Mouse (Mus musculus): ENCODE measurements around the gene Foxp4. TPM values are rescaled to one million over a fixed set of nuclear protein-coding genes. Genes with fewer than 3 reads are reported as not detected.
"Not testable (repeated sequence)": the region's sequence is repeated elsewhere in the genome, so short reads cannot be mapped to it uniquely, and the experiment has no call there.

Foxp4 gene
- polyA plus RNA-seq, 1 experiment from 2014 or later, result 21.1 TPM

- no peak overlapping the region for H3K27ac ChIP-seq (ENCODE audit: low read depth, low read length)
- ATAC-seq (replicated peaks; ENCODE audit: insufficient number of reproducible peaks, low FRiP score, low TSS enrichment), result no peak
- peaks cover 6% of the 10 kb centered on the region; the same call in 1 of the 2 replicates for H3K4me1 ChIP-seq (ENCODE audit: control insufficient read depth, insufficient read depth, low read length)
- H3K4me2 ChIP-seq, result no peak overlapping the region
- H3K27me3 ChIP-seq (ENCODE audit: control insufficient read depth, insufficient read depth, low read length), result no peaks in the 10 kb centered on the region
- H3K4me3 ChIP-seq (ENCODE audit: low read depth, low read length), result no peak overlapping the region
- WGBS (ENCODE audit: insufficient replicate concordance), result 56% methylated on average over 10 of the region's 10 CpGs
- peaks cover 12% of the 10 kb centered on the region for H3K36me3 ChIP-seq (ENCODE audit: control insufficient read depth, insufficient read depth, low read length)
- H3K9me3 ChIP-seq (replicated peaks; ENCODE audit: control insufficient read depth, low read length), result no peaks in the 10 kb centered on the region
- no peak overlapping the region for H3K9ac ChIP-seq (ENCODE audit: low read depth, low read length)
Observed at GRCm38 (mm10) chr17:47866037-47866436, 58.4 kb downstream of the Foxp4 start.

GRCm38 (mm10) chr17:47864496-47864895, 59.9 kb downstream of the Foxp4 start:
- H3K27ac ChIP-seq (ENCODE audit: low read depth, low read length), result no peak overlapping the region
- peaks cover 3% of the 10 kb centered on the region; the same call in 1 of the 2 replicates for H3K36me3 ChIP-seq (ENCODE audit: control insufficient read depth, insufficient read depth, low read length)
- H3K9me3 ChIP-seq (replicated peaks; ENCODE audit: control insufficient read depth, low read length), result no peaks in the 10 kb centered on the region
- WGBS (ENCODE audit: insufficient replicate concordance), result 3% methylated on average over 17 of the region's 17 CpGs
- peak; percentile 20; the same call in 1 of the 2 replicates for ATAC-seq (replicated peaks; ENCODE audit: insufficient number of reproducible peaks, low FRiP score, low TSS enrichment)
- H3K27me3 ChIP-seq (ENCODE audit: control insufficient read depth, insufficient read depth, low read length), result no peaks in the 10 kb centered on the region
- H3K4me2 ChIP-seq, result peak overlapping the region; percentile 41
- H3K9ac ChIP-seq (ENCODE audit: low read depth, low read length), result no peak overlapping the region
- peaks cover 10% of the 10 kb centered on the region; the same call in 1 of the 2 replicates for H3K4me1 ChIP-seq (ENCODE audit: control insufficient read depth, insufficient read depth, low read length)
- H3K4me3 ChIP-seq (ENCODE audit: low read depth, low read length), result no peak overlapping the region

DNA sequence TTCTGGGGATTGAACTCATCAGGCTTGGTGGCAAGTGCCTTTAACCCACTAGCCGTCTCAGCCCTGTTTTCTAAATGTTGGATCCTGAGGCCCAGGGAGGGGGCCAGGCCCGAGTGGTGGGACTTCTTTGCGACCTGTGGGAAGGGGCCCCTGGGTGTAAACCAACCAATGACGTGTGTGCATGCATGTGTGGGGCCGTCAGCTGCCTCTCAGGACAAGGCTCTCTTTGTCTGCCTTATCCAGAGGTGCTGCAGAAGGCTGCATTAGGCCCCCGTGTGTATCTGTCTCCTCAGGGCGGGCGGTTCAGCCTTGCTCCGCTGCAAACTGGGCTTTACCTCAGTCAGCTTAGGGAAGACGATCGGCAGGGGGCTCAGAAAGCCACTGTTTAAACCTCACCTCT, 61.0 kb downstream of the Foxp4 start:
- Histone ChIP-seq H3K4me2 (no peak overlapping the region; the same call in 1 of the 2 replicates), H3K9ac (ENCODE audit: low read depth, low read length) (no peak overlapping the region)

GRCm38 (mm10) chr17:47863023-47863422, 61.4 kb downstream of the Foxp4 start:
- Histone ChIP-seq H3K4me3 (ENCODE audit: low read depth, low read length) (no peak overlapping the region), H3K9ac (ENCODE audit: low read depth, low read length) (no peak overlapping the region), H3K4me2 (no peak overlapping the region), H3K4me1 (ENCODE audit: control insufficient read depth, insufficient read depth, low read length) (peaks cover 10% of the 10 kb centered on the region; the same call in 1 of the 2 replicates), H3K9me3 (replicated peaks; ENCODE audit: control insufficient read depth, low read length) (no peaks in the 10 kb centered on the region), H3K36me3 (ENCODE audit: control insufficient read depth, insufficient read depth, low read length) (no peaks in the 10 kb centered on the region), H3K27me3 (ENCODE audit: control insufficient read depth, insufficient read depth, low read length) (no peaks in the 10 kb centered on the region), H3K27ac (ENCODE audit: low read depth, low read length) (peak overlapping the region; percentile 50; the same call in 1 of the 2 replicates)
- 59% methylated on average over 4 of the region's 4 CpGs for WGBS (ENCODE audit: insufficient replicate concordance)
- no peak for ATAC-seq (replicated peaks; ENCODE audit: insufficient number of reproducible peaks, low FRiP score, low TSS enrichment)

More for the DNA sequence above, 61.0 kb downstream of the Foxp4 start:
- Histone ChIP-seq H3K4me1 (ENCODE audit: control insufficient read depth, insufficient read depth, low read length) (peaks cover 10% of the 10 kb centered on the region; the same call in 1 of the 2 replicates), H3K4me3 (ENCODE audit: low read depth, low read length) (no peak overlapping the region), H3K27me3 (ENCODE audit: control insufficient read depth, insufficient read depth, low read length) (no peaks in the 10 kb centered on the region), H3K36me3 (ENCODE audit: control insufficient read depth, insufficient read depth, low read length) (no peaks in the 10 kb centered on the region), H3K27ac (ENCODE audit: low read depth, low read length) (peak overlapping the region; percentile 50; the same call in 1 of the 2 replicates), H3K9me3 (replicated peaks; ENCODE audit: control insufficient read depth, low read length) (no peaks in the 10 kb centered on the region)
- WGBS (ENCODE audit: insufficient replicate concordance), result 23% methylated on average over 11 of the region's 11 CpGs
- ATAC-seq (replicated peaks; ENCODE audit: insufficient number of reproducible peaks, low FRiP score, low TSS enrichment), result no peak

- Histone ChIP-seq H3K9ac (ENCODE audit: low read depth, low read length) (no peak overlapping the region), H3K4me3 (ENCODE audit: low read depth, low read length) (no peak overlapping the region), H3K9me3 (replicated peaks; ENCODE audit: control insufficient read depth, low read length) (peaks cover 2% of the 10 kb centered on the region), H3K36me3 (ENCODE audit: control insufficient read depth, insufficient read depth, low read length) (no peaks in the 10 kb centered on the region), H3K4me2 (no peak overlapping the region), H3K27me3 (ENCODE audit: control insufficient read depth, insufficient read depth, low read length) (no peaks in the 10 kb centered on the region), H3K4me1 (ENCODE audit: control insufficient read depth, insufficient read depth, low read length) (peaks cover 13% of the 10 kb centered on the region; the same call in 1 of the 2 replicates), H3K27ac (ENCODE audit: low read depth, low read length) (no peak overlapping the region)
- no peak for ATAC-seq (replicated peaks; ENCODE audit: insufficient number of reproducible peaks, low FRiP score, low TSS enrichment)
- 73% methylated on average over 4 of the region's 4 CpGs for WGBS (ENCODE audit: insufficient replicate concordance)
Observed at GRCm38 (mm10) chr17:47855544-47855943, 68.9 kb downstream of the Foxp4 start.

DNA sequence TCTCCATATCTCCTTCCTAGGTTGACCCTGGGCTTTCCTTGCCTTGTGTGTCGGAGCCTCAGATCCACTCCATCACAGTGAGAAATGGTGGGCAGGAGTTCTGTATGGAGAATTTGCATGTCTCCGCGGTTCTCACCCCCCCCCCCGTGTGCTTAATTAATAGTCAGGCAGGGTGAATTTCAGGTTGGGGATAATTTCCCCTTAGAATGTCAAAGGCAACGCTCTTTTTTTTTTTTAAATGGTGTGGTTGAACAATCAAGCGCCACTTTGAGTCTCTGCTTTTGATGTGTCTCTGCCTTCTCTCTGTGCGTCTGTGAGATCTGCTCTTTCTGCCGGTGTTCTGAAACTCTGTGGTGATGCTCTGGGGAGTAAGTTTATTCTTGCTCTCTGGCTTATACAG, 69.5 kb downstream of the Foxp4 start:
- Histone ChIP-seq H3K36me3 (ENCODE audit: control insufficient read depth, insufficient read depth, low read length) (no peaks in the 10 kb centered on the region), H3K4me3 (ENCODE audit: low read depth, low read length) (no peak overlapping the region), H3K9me3 (replicated peaks; ENCODE audit: control insufficient read depth, low read length) (peaks cover 2% of the 10 kb centered on the region), H3K4me2 (no peak overlapping the region), H3K27ac (ENCODE audit: low read depth, low read length) (no peak overlapping the region), H3K27me3 (ENCODE audit: control insufficient read depth, insufficient read depth, low read length) (no peaks in the 10 kb centered on the region), H3K9ac (ENCODE audit: low read depth, low read length) (no peak overlapping the region), H3K4me1 (ENCODE audit: control insufficient read depth, insufficient read depth, low read length) (peaks cover 16% of the 10 kb centered on the region)
- 82% methylated on average over 8 of the region's 8 CpGs for WGBS (ENCODE audit: insufficient replicate concordance)
- no peak for ATAC-seq (replicated peaks; ENCODE audit: insufficient number of reproducible peaks, low FRiP score, low TSS enrichment)

GRCm38 (mm10) chr17:47853760-47854159, 70.7 kb downstream of the Foxp4 start:
- H3K4me3 ChIP-seq (ENCODE audit: low read depth, low read length), result no peak overlapping the region
- no peak overlapping the region for H3K9ac ChIP-seq (ENCODE audit: low read depth, low read length)
- no peak for ATAC-seq (replicated peaks; ENCODE audit: insufficient number of reproducible peaks, low FRiP score, low TSS enrichment)
- no peak overlapping the region for H3K27ac ChIP-seq (ENCODE audit: low read depth, low read length)
- peaks cover 21% of the 10 kb centered on the region for H3K4me1 ChIP-seq (ENCODE audit: control insufficient read depth, insufficient read depth, low read length)
- H3K27me3 ChIP-seq (ENCODE audit: control insufficient read depth, insufficient read depth, low read length), result no peaks in the 10 kb centered on the region
- H3K9me3 ChIP-seq (replicated peaks; ENCODE audit: control insufficient read depth, low read length), result peaks cover 2% of the 10 kb centered on the region
- H3K4me2 ChIP-seq, result no peak overlapping the region
- no peaks in the 10 kb centered on the region for H3K36me3 ChIP-seq (ENCODE audit: control insufficient read depth, insufficient read depth, low read length)
- 75% methylated on average over 4 of the region's 4 CpGs for WGBS (ENCODE audit: insufficient replicate concordance)

DNA sequence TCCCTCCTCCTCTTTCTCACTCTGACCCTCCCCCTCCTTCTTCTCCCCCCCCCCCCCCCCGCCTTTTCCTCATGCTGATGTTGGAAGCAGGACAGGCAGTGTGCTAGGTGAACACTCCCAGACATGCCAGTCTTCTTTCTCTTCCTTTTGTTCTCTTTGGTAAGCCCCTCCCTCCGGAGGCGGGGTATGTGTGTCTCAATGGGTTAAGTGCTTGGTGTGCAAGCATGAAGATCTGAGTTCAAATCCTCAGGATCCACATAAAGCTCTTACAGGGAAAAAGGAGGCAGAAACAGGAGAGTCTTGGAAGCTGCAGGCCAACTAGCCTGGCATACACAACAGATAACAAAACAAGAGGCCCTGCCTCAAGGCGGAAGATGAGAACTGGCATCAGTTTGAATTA, 71.1 kb downstream of the Foxp4 start:
- Histone ChIP-seq H3K4me1 (ENCODE audit: control insufficient read depth, insufficient read depth, low read length) (peaks cover 21% of the 10 kb centered on the region), H3K4me3 (ENCODE audit: low read depth, low read length) (no peak overlapping the region), H3K27ac (ENCODE audit: low read depth, low read length) (no peak overlapping the region), H3K4me2 (no peak overlapping the region), H3K27me3 (ENCODE audit: control insufficient read depth, insufficient read depth, low read length) (no peaks in the 10 kb centered on the region), H3K9ac (ENCODE audit: low read depth, low read length) (no peak overlapping the region), H3K36me3 (ENCODE audit: control insufficient read depth, insufficient read depth, low read length) (no peaks in the 10 kb centered on the region), H3K9me3 (replicated peaks; ENCODE audit: control insufficient read depth, low read length) (peaks cover 2% of the 10 kb centered on the region)
- no peak for ATAC-seq (replicated peaks; ENCODE audit: insufficient number of reproducible peaks, low FRiP score, low TSS enrichment)
- 84% methylated on average over 3 of the region's 4 CpGs for WGBS (ENCODE audit: insufficient replicate concordance)

DNA sequence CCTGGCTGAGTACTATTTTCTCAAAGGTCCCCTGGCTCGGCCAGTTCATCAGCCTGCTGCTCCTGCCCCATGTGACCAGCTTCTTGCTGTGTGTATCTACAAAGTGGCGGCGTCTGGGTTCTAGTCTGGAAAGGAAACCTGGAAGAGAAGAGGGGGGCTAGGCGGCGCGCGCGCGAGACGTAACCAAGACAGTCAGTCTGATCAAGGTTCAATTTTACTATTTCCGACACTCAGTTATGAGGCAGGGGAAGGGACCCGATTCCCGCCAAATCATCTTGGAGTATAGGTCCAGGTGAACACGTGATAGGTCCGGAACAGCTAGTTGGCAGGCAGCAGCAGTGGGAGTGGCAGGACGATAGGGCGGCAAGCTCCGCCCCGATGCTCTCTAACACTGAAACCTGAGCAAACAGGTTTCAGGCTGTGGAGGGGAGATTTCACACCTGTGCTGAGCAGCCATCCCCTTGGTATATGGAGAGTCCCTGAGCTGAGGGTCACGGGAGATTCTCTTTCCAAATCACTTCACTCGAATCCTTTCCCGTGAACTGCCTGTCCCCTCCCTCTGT, 72.6 kb downstream of the Foxp4 start:
- H3K27ac ChIP-seq (ENCODE audit: low read depth, low read length); H3K36me3 ChIP-seq (ENCODE audit: control insufficient read depth, insufficient read depth, low read length); H3K9me3 ChIP-seq (replicated peaks; ENCODE audit: control insufficient read depth, low read length); H3K27me3 ChIP-seq (ENCODE audit: control insufficient read depth, insufficient read depth, low read length); ATAC-seq (replicated peaks; ENCODE audit: insufficient number of reproducible peaks, low FRiP score, low TSS enrichment): not testable (repeated sequence)
- Histone ChIP-seq H3K4me3 (ENCODE audit: low read depth, low read length) (peak overlapping the region; percentile 21), H3K4me2 (peak overlapping the region; percentile 56), H3K9ac (ENCODE audit: low read depth, low read length) (peak overlapping the region; percentile 39; the same call in 1 of the 2 replicates), H3K4me1 (ENCODE audit: control insufficient read depth, insufficient read depth, low read length) (peaks cover 21% of the 10 kb centered on the region)
- 5% methylated on average over 22 of the region's 22 CpGs for WGBS (ENCODE audit: insufficient replicate concordance)
